Mouse (Mus musculus) activated CD4-positive, CD25-positive, alpha-beta regulatory T cell, adult 4 months (primary cell): ENCODE data around the gene Hist1h4b. TPM values are rescaled to one million over a fixed set of nuclear protein-coding genes. Genes with fewer than 3 reads are reported as not detected.

Experiments used
- polyA plus RNA-seq, 2 experiments: library from polyadenylated mRNA; unstranded; fragments of 100-300 nt; shearing (Covaris generic); gene quantifications; one replicate each; pipeline ENCODE4 v1.2.1; 2017

Hist1h4b gene
- polyA plus RNA-seq, 2 experiments from 2014 or later: 2.8 TPM; not detected in 1

Other genes with a start within 250 kb of the Hist1h4b start
- 1 to 10 TPM; 2.7 to 3.2 TPM for gene Hist1h4h, start 226.0 kb upstream of the Hist1h4b start, polyA plus RNA-seq
- not detected for gene Hist1h2af, start 223.1 kb upstream of the Hist1h4b start, polyA plus RNA-seq
- 1 to 10 TPM in 1 of 2 experiments, not detected in 1; 1.1 TPM for gene Hist1h3g, start 221.6 kb upstream of the Hist1h4b start, polyA plus RNA-seq
- under 1 TPM in 1 of 2 experiments, not detected in 1; 0.38 TPM for gene Hist1h2bh, start 213.6 kb upstream of the Hist1h4b start, polyA plus RNA-seq
- 1 to 10 TPM in 1 of 2 experiments, not detected in 1; 1.1 TPM for gene Hist1h3f, start 213.0 kb upstream of the Hist1h4b start, polyA plus RNA-seq
- gene Hist1h4f, start 205.4 kb upstream of the Hist1h4b start, polyA plus RNA-seq: 1 to 10 TPM in 1 of 2 experiments, not detected in 1; 2.8 TPM
- under 1 TPM; 0.31 to 0.79 TPM for gene Hist1h1d, start 203.8 kb upstream of the Hist1h4b start, polyA plus RNA-seq
- gene Hist1h3e, start 194.6 kb upstream of the Hist1h4b start, polyA plus RNA-seq: 1 to 10 TPM in 1 of 2 experiments, under 1 TPM in 1; 0.86 to 1.6 TPM
- 10 to 100 TPM; 26.7 to 59.1 TPM for gene Hist1h2ae, start 185.8 kb upstream of the Hist1h4b start, polyA plus RNA-seq
- 1 to 10 TPM; 4.0 to 5.7 TPM for gene Hist1h2bg, start 185.6 kb upstream of the Hist1h4b start, polyA plus RNA-seq
- under 1 TPM in 1 of 2 experiments, not detected in 1; 0.83 TPM for gene Hist1h2bf, start 182.8 kb upstream of the Hist1h4b start, polyA plus RNA-seq
- 1 to 10 TPM in 1 of 2 experiments, not detected in 1; 2.3 TPM for gene Hist1h2ad, start 182.6 kb upstream of the Hist1h4b start, polyA plus RNA-seq
- gene Hist1h3d, start 181.2 kb upstream of the Hist1h4b start, polyA plus RNA-seq: not detected
- gene Hist1h4d, start 175.4 kb upstream of the Hist1h4b start, polyA plus RNA-seq: 10 to 100 TPM; 36.8 to 39.3 TPM
- gene Hist1h2be, start 135.9 kb upstream of the Hist1h4b start, polyA plus RNA-seq: 1 to 10 TPM; 1.5 to 1.7 TPM
- 10 to 100 TPM; 11.9 to 13.5 TPM for gene Hist1h1e, start 134.5 kb upstream of the Hist1h4b start, polyA plus RNA-seq
- under 1 TPM in 1 of 2 experiments, not detected in 1; 0.28 TPM for gene Hist1h2ac, start 73.1 kb upstream of the Hist1h4b start, polyA plus RNA-seq
- 1 to 10 TPM in 1 of 2 experiments, under 1 TPM in 1; 0.85 to 5.4 TPM for gene Hist1h2bc, start 72.8 kb upstream of the Hist1h4b start, polyA plus RNA-seq
- not detected for gene Hist1h1t, start 61.2 kb upstream of the Hist1h4b start, polyA plus RNA-seq
- gene Hist1h4c, start 58.6 kb upstream of the Hist1h4b start, polyA plus RNA-seq: 1 to 10 TPM in 1 of 2 experiments, under 1 TPM in 1; 0.57 to 7.4 TPM
- under 1 TPM in 1 of 2 experiments, not detected in 1; 0.80 TPM for gene Hfe, start 46.2 kb upstream of the Hist1h4b start, polyA plus RNA-seq
- gene Hist1h1c, start 18.2 kb upstream of the Hist1h4b start, polyA plus RNA-seq: 10 to 100 TPM in 1 of 2 experiments, 1 to 10 TPM in 1; 5.3 to 15.2 TPM
- 1 to 10 TPM in 1 of 2 experiments, not detected in 1; 2.4 TPM for gene Hist1h3c, start 11.4 kb upstream of the Hist1h4b start, polyA plus RNA-seq
- gene Hist1h2bb, start 10.3 kb upstream of the Hist1h4b start, polyA plus RNA-seq: under 1 TPM in 1 of 2 experiments, not detected in 1; 0.73 TPM
- 1 to 10 TPM; 9.5 to 10.0 TPM for gene Hist1h2ab, start 5.9 kb upstream of the Hist1h4b start, polyA plus RNA-seq
- gene Hist1h3b, start 4.7 kb upstream of the Hist1h4b start, polyA plus RNA-seq: not detected
- 1 to 10 TPM in 1 of 2 experiments, not detected in 1; 3.1 TPM for gene Hist1h4a, start 4.2 kb downstream of the Hist1h4b start, polyA plus RNA-seq
- 1 to 10 TPM in 1 of 2 experiments, under 1 TPM in 1; 0.73 to 1.7 TPM for gene Hist1h3a, start 5.4 kb downstream of the Hist1h4b start, polyA plus RNA-seq
- gene Hist1h1a, start 6.7 kb downstream of the Hist1h4b start, polyA plus RNA-seq: 1 to 10 TPM; 5.1 to 7.8 TPM
- gene Trim38, start 12.9 kb downstream of the Hist1h4b start, polyA plus RNA-seq: not detected
- gene Slc17a2, start 50.0 kb downstream of the Hist1h4b start, polyA plus RNA-seq: not detected
- gene Slc17a3, start 82.4 kb downstream of the Hist1h4b start, polyA plus RNA-seq: not detected
- not detected for gene Slc17a1, start 110.7 kb downstream of the Hist1h4b start, polyA plus RNA-seq
- gene Slc17a4, start 158.0 kb downstream of the Hist1h4b start, polyA plus RNA-seq: not detected
- gene Hist1h2ba, start 177.1 kb downstream of the Hist1h4b start, polyA plus RNA-seq: not detected
- gene Hist1h2aa, start 177.4 kb downstream of the Hist1h4b start, polyA plus RNA-seq: not detected
- not detected for gene Scgn, start 234.2 kb downstream of the Hist1h4b start, polyA plus RNA-seq